Mouse (Mus musculus) cerebellum, adult 2 months (tissue): ENCODE measurements at regions not wholly inside any gene's neighbourhood (a gene's known extent, or its start where the extent isn't known, plus 50 kb on each side); places are given as distances from the start of the nearest gene placed in this dataset.

Experiments
- DNase-seq, 2 experiments: peaks; one replicate each; pipeline ENCODE4 v3.0.0; 2021
- H3K27ac ChIP-seq: fragments of 200-500 bp; 2 replicates; pipeline ENCODE4 v1.5.1; 2012; ENCODE audit warnings: low read length, control low read depth, inconsistent platforms; ENCODE audit not compliant: insufficient read depth
- H3K27me3 ChIP-seq: fragments of 200-500 bp; 2 replicates; pipeline ENCODE4 v1.6.1; 2012; ENCODE audit warnings: inconsistent platforms, mild to moderate bottlenecking, low read length, moderate library complexity; ENCODE audit not compliant: control insufficient read depth, insufficient read depth
- H3K4me1 ChIP-seq: fragments of 200-500 bp; 2 replicates; pipeline ENCODE4 v1.6.1; 2011; ENCODE audit warnings: low read length; ENCODE audit not compliant: control insufficient read depth, insufficient read depth
- H3K4me3 ChIP-seq: fragments of 200-500 bp; replicated peaks from 2 replicates; pipeline ENCODE3; 2011; ENCODE audit warnings: mild to moderate bottlenecking, low read depth, low read length, control low read depth; ENCODE audit not compliant: insufficient read depth
- CTCF ChIP-seq: fragments of 200-500 bp; IDR thresholded peaks from 2 replicates; pipeline ENCODE4 v1.5.1; 2011; ENCODE audit warnings: low read depth, mild to moderate bottlenecking, control low read depth, low read length, moderate library complexity, borderline replicate concordance; ENCODE audit not compliant: insufficient read depth
- POLR2A ChIP-seq: fragments of 200-500 bp; IDR thresholded peaks from 2 replicates; pipeline ENCODE4 v1.6.1; 2011; ENCODE audit warnings: low read length, control low read depth, borderline replicate concordance; ENCODE audit not compliant: insufficient read depth
- WGBS: fragments of 180-500 bp; shearing (Covaris S2); methylation state at CpG from one replicate; pipeline ENCODE4 v1.1.7; 2018; 5-methylcytosine and 5-hydroxymethylcytosine counted together

DNA sequence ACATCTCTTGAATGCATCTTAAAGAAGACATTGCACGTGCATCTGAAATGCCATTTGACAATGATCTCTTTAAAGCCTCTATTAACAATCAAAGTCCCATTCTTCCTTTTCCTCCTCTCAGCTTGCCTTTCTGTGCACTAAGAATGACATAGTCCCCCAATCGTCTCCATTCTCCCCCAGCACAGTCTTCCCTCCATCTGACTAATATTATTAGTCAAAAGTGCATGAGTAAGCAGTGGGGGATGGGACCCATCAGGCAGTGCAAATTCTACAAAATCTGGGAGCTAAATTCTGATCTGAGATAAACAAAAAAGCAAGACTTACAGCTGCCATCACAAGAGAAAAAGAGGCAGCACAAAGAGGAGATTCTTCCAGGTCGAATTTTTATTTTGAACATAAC lies 475.0 kb downstream of the Efnb2 start:
- Histone ChIP-seq H3K4me3 (no peak overlapping the region), H3K4me1 (no peaks in the 10 kb centered on the region), H3K27me3 (no peaks in the 10 kb centered on the region), H3K27ac (no peak overlapping the region)
- DNase-seq: no peak
- 30% methylated on average over 3 of the region's 3 CpGs for WGBS
- no peak for TF ChIP-seq CTCF
- no peak for TF ChIP-seq POLR2A

DNA sequence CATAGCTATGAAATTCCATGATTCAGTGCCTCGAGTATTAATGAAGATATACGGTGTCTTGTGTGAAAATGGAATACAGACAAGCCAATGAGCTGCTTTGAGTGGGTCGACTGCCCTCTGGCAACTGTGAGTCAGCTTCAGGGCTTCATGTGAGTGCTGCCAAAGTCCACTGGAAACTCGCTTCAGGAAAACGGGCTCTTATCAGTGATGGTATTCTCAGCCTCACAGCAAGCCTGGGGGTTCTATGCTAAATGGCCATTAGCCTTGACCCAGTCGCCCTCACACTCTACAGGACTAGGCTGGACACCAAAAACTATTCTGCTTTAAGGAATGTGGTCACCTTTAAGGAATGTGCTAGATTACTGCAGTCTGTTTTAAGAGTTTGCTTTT lies 477.8 kb downstream of the Efnb2 start:
- Histone ChIP-seq H3K27ac (no peak overlapping the region), H3K27me3 (no peaks in the 10 kb centered on the region), H3K4me1 (no peaks in the 10 kb centered on the region), H3K4me3 (no peak overlapping the region)
- 45% methylated on average over 6 of the region's 6 CpGs for WGBS
- TF ChIP-seq POLR2A (no peak), CTCF (no peak)
- DNase-seq: no peak

DNA sequence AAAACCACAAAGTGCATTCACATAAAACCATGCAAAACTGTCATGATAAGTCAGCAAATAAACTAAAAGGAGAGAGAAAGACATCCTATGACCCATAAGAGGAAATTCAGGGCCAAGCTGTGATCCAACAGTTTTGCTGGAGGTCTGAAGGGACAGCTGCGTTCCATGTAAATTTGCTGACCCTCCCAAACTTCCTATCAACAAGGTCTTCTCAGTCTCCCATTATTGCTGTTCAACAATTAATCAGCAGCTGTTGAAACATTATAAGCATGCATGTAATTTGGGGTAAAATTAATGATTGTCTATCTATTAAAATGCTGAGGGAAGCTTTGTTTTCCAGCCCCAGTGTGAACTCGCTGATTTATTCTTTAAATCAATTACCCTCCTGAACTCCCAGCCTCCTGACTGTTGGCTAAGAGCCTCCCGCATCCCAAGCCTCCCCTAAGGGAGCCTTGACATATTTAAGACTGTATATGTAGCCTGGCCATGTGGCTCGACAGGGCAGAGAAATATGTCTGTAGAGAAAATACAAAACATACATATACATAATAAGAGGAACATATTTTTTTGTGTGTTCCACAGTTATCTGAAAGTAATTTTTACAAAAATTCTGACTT lies 478.3 kb downstream of the Efnb2 start:
- no peak overlapping the region for H3K4me3 ChIP-seq

DNA sequence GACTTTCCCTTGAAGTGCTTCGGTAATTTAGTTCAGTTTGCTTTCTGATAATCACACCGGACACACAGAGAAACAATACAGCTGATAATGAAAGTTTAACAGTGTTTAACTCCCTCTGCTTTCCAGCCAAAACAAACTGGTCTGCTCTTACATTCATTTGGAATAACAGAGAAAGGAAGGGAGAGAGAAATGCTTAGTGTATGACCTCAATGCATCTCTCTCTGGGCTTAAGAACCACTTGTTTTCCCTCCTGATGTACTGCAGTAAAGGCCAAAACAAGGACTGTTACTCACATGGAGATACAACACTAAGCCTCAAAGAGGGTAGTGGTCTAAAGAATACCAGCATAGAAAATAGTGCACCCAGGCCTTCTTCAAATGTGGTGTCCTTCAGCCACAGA lies 478.9 kb downstream of the Efnb2 start:
- no peaks in the 10 kb centered on the region for H3K4me1 ChIP-seq
- WGBS: 86% methylated on average over 2 of the region's 2 CpGs
- H3K27ac ChIP-seq: no peak overlapping the region
- TF ChIP-seq POLR2A: no peak
- no peak for TF ChIP-seq CTCF
- no peak for DNase-seq
- no peaks in the 10 kb centered on the region for H3K27me3 ChIP-seq
- H3K4me3 ChIP-seq: no peak overlapping the region

More for the DNA sequence above, 478.3 kb downstream of the Efnb2 start:
- no peaks in the 10 kb centered on the region for H3K4me1 ChIP-seq
- no peak for DNase-seq
- no peak for TF ChIP-seq CTCF
- no peak for TF ChIP-seq POLR2A
- WGBS: 66% methylated on average over 4 of the region's 4 CpGs
- no peaks in the 10 kb centered on the region for H3K27me3 ChIP-seq
- H3K27ac ChIP-seq: no peak overlapping the region

DNA sequence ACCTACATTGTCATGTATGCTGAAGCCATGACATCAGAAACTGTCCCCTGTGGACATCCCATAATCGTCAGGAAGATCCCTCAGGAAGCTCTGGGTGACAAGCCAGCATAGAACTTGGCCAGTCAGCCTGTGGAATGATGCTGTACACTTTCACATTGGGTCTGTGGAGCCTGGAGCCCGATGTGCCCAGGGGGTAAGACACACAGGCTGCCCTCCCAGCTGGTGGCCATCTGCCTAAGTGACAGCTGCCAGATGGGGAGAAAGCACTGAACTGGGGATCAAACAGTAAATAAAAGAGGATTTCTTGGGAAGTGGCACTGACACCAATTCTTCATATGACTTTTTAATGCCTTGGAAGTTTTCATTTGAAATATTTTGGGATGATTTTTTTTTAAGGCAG lies 486.8 kb downstream of the Efnb2 start:
- peak; percentile 18 to 21 for DNase-seq
- TF ChIP-seq POLR2A (no peak), CTCF (no peak)
- H3K4me3 ChIP-seq: no peak overlapping the region
- peaks cover 3% of the 10 kb centered on the region for H3K4me1 ChIP-seq
- no peaks in the 10 kb centered on the region; the same call in 1 of the 2 replicates for H3K27me3 ChIP-seq
- no peak overlapping the region for H3K27ac ChIP-seq
- 4% methylated on average over 2 of the region's 2 CpGs for WGBS

DNA sequence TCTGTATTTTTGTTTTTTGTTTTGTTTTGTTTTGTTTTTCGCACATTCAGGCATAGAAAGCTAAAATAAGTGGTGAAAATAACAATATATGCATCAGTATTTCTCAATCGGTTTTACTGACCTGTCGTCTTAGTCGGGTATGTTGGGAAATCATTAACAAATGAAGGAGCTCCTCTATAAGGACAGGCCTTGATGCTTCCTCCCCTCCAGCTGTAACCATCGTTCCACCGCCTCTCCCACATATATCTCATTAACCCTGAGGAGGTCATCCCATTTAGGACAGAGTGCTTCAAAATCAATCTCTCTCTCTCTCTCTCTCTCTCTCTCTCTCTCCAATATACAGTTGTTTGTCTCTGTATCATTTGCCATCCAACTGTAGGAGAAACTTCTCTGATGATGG lies 492.4 kb downstream of the Efnb2 start:
- Histone ChIP-seq H3K4me1 (no peaks in the 10 kb centered on the region), H3K27me3 (no peaks in the 10 kb centered on the region; the same call in 1 of the 2 replicates), H3K4me3 (no peak overlapping the region), H3K27ac (no peak overlapping the region)
- DNase-seq: no peak
- TF ChIP-seq CTCF (no peak), POLR2A (no peak)
- WGBS: 94% methylated on average over 6 of the region's 6 CpGs

DNA sequence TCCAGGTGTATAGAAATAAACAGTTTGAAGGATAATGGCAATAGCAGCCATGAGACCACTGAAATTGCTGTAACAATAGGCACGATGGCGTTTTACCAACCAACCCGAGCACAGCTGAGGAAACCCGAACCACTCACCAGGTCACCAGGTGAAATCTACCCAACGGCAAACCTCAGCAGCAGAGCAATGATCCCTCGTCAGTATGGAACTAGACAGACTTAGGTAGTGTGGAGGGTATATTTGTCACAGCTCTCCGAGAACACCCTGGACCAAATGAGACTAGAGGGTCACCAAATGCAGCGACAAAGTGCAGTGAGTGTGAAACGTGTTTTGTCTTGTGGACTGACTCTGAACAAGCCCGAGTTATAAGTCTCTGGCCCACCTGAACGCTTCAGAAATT lies 492.8 kb downstream of the Efnb2 start:
- TF ChIP-seq CTCF: no peak
- no peak for TF ChIP-seq POLR2A
- 87% methylated on average over 11 of the region's 11 CpGs for WGBS
- no peaks in the 10 kb centered on the region for H3K4me1 ChIP-seq

DNA sequence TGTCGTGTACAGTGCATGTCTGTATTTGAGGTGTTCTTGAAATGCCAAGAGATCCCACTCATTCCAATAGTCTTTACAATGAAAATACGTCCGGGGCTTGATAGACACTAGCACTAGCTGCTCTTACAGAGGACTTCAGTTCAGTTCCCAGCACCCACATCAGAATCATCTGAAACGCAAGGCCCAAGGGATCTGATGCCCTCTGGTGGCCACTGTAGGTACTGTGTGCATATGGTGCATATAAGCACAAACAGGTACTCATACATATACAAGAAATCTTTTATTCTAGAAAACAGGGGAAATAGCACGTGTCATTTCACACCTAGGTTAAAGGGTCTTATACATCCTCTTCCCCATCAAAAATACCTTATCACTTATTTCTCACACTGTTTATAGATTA lies 513.5 kb downstream of the Efnb2 start:
- no peak for DNase-seq
- no peak overlapping the region for H3K4me3 ChIP-seq
- H3K27ac ChIP-seq: no peak overlapping the region
- TF ChIP-seq POLR2A: no peak
- no peak for TF ChIP-seq CTCF
- H3K4me1 ChIP-seq: no peaks in the 10 kb centered on the region
- H3K27me3 ChIP-seq: no peaks in the 10 kb centered on the region
- WGBS: 96% methylated on average over 5 of the region's 5 CpGs

More for the DNA sequence above, 492.8 kb downstream of the Efnb2 start:
- no peaks in the 10 kb centered on the region; the same call in 1 of the 2 replicates for H3K27me3 ChIP-seq
- H3K27ac ChIP-seq: no peak overlapping the region
- H3K4me3 ChIP-seq: no peak overlapping the region
- no peak for DNase-seq
